Mouse (Mus musculus) forebrain, embryonic 16.5 days (tissue): Measurements from ENCODE around the gene Rem1. TPM values are rescaled to one million over a fixed set of nuclear protein-coding genes. Genes with fewer than 3 reads are reported as not detected.

Source experiments
- ATAC-seq: fragments of 200-750 bp; cut with Nextera tagmentation; 2 replicates; pipeline ENCODE4 v1.8.0; 2017; ENCODE audit warnings: mild to moderate bottlenecking, moderate library complexity
- H3K27ac ChIP-seq: fragments of 300-500 bp; sonication (generic); 2 replicates; pipeline ENCODE4 v1.5.1; 2014; ENCODE audit warnings: low read length, control low read depth
- H3K27me3 ChIP-seq: fragments of 300-500 bp; sonication (generic); replicated peaks from 2 replicates; pipeline ENCODE4 v1.6.1; 2014; ENCODE audit warnings: low read length; ENCODE audit not compliant: control insufficient read depth, insufficient read depth
- H3K36me3 ChIP-seq: fragments of 300-500 bp; sonication (generic); 2 replicates; pipeline ENCODE4 v1.6.1; 2014; ENCODE audit not compliant: control insufficient read depth, insufficient read depth
- H3K4me1 ChIP-seq: fragments of 300-500 bp; sonication (generic); replicated peaks from 2 replicates; pipeline ENCODE4 v1.6.1; 2014; ENCODE audit warnings: low read length; ENCODE audit not compliant: control insufficient read depth, insufficient read depth
- H3K4me2 ChIP-seq: fragments of 300-500 bp; sonication (generic); 2 replicates; pipeline ENCODE4 v1.6.1; 2014; ENCODE audit warnings: mild to moderate bottlenecking, low read length, control low read depth
- H3K4me3 ChIP-seq: fragments of 300-500 bp; sonication (generic); replicated peaks from 2 replicates; pipeline ENCODE4 v1.5.1; 2014; ENCODE audit warnings: mild to moderate bottlenecking, low read length, control low read depth
- H3K9ac ChIP-seq: fragments of 300-500 bp; sonication (generic); replicated peaks from 2 replicates; pipeline ENCODE4 v1.6.1; 2014; ENCODE audit warnings: low read depth, low read length, control low read depth
- H3K9me3 ChIP-seq: fragments of 300-500 bp; sonication (generic); 2 replicates; pipeline ENCODE4 v1.6.1; 2016; ENCODE audit warnings: low read length; ENCODE audit not compliant: control insufficient read depth
- WGBS: fragments of 180-500 bp; shearing (Covaris S2); extraction: QIAGEN DNeasy Blood & Tissue Kit; methylation state at CpG from one replicate; pipeline ENCODE4 v1.1.7; 2014; 5-methylcytosine and 5-hydroxymethylcytosine counted together
- polyA plus RNA-seq: library from polyadenylated mRNA; unstranded; fragments of >200 nt; fragmentation: Nextera tagmentation; extraction: Ambion mirVana; gene quantifications from 2 replicates; pipeline ENCODE4 v1.2.1, GENCODE M21; 2015

Gene Rem1
- polyA plus RNA-seq, 1 experiment from 2014 or later = 0.32 TPM

DNA sequence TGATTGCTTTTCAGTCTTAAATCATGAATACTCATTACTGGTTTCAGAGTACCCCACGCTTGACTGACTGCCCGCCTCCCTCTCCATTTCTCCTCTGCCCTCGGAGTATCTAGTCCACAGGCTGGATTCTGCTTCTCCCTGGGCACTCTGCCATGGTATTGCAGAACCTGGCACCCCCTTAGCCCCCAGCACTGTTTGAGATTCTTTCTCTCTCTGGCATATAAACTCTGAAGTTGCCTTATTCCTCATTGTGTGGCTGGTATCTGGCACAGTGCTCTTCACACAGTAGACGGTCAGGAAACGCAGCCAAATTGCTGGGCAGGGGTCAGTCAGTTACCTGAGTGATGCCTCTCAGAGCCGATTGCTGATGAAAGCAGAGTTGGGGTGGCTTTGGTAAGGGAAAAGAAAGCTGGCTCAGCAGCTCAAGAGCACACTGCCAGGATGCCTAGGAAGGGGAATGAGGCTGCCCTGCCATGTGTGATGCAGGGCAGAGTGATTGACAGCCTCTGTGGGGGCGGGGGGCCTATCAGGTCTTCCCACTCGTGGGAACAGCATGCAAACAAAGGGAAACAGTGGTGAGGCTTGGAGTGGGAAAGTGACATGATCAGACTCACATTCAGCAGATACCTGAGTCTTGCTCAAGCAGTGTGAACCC lies 53.1 kb downstream of the Rem1 start:
- no peaks in the 10 kb centered on the region for H3K27me3 ChIP-seq
- no peak overlapping the region for H3K27ac ChIP-seq
- H3K4me3 ChIP-seq = no peak overlapping the region
- 71% methylated on average over 8 of the region's 8 CpGs for WGBS
- peaks cover 22% of the 10 kb centered on the region for H3K4me1 ChIP-seq
- H3K9ac ChIP-seq = no peak overlapping the region
- H3K4me2 ChIP-seq = no peak overlapping the region
- H3K9me3 ChIP-seq = no peaks in the 10 kb centered on the region
- ATAC-seq = peak; percentile 24
- H3K36me3 ChIP-seq = peaks cover 60% of the 10 kb centered on the region

DNA sequence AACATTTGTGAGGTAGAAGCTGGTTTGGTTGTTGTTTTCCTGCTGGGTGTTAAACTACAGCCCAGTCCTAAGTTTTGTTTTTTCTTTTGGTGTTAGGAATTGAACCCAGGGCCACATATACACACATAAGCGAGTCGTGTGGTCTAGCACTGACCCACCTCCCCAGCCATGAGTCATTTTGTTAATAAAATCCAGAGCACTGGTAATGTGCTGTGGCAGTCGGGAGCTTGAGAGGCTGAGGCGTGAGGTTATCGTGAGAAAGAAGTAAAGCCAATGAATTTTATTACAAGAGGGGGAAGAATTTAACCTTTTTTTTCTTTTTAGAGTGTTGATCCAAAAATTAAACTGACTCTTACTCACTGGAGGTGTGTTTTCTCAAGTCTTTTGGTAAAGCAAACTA lies 56.3 kb downstream of the Rem1 start:
- no peak overlapping the region for H3K4me2 ChIP-seq
- no peak for ATAC-seq
- no peaks in the 10 kb centered on the region for H3K27me3 ChIP-seq
- H3K9me3 ChIP-seq = peaks cover 8% of the 10 kb centered on the region
- peaks cover 22% of the 10 kb centered on the region for H3K4me1 ChIP-seq
- H3K36me3 ChIP-seq = peaks cover 81% of the 10 kb centered on the region
- H3K4me3 ChIP-seq = no peak overlapping the region
- H3K9ac ChIP-seq = no peak overlapping the region
- H3K27ac ChIP-seq = no peak overlapping the region
- WGBS = 94% methylated on average over 5 of the region's 5 CpGs

Other genes with a start within 250 kb of the Rem1 start
- 15.8 and 16.8 TPM in 2 replicates for gene Sox12, start 228.9 kb upstream of the Rem1 start, polyA plus RNA-seq
- 13.3 and 14.1 TPM in 2 replicates for gene Zcchc3, start 211.9 kb upstream of the Rem1 start, polyA plus RNA-seq
- gene 6820408C15Rik, start 211.4 kb upstream of the Rem1 start, polyA plus RNA-seq = 1.4 and 1.9 TPM in 2 replicates
- gene Defb23, start 162.3 kb upstream of the Rem1 start, polyA plus RNA-seq = not detected in 2 replicates
- not detected in 2 replicates for gene Defb20, start 149.9 kb upstream of the Rem1 start, polyA plus RNA-seq
- not detected in 2 replicates for gene Defb22, start 136.8 kb upstream of the Rem1 start, polyA plus RNA-seq
- not detected in 2 replicates for gene Defb26, start 115.3 kb upstream of the Rem1 start, polyA plus RNA-seq
- not detected in 2 replicates for gene Defb28, start 108.7 kb upstream of the Rem1 start, polyA plus RNA-seq
- gene Defb29, start 86.9 kb upstream of the Rem1 start, polyA plus RNA-seq = not detected in 2 replicates
- not detected in 2 replicates for gene Gm17416, start 57.6 kb upstream of the Rem1 start, polyA plus RNA-seq
- not detected in 2 replicates for gene Defb21, start 54.2 kb upstream of the Rem1 start, polyA plus RNA-seq
- not detected in 2 replicates for gene Defb19, start 46.6 kb upstream of the Rem1 start, polyA plus RNA-seq
- gene Defb45, start 27.6 kb upstream of the Rem1 start, polyA plus RNA-seq = not detected in 2 replicates
- not detected in 2 replicates for gene Defb36, start 22.6 kb upstream of the Rem1 start, polyA plus RNA-seq
- not detected in 2 replicates for gene Defb25, start 3.9 kb upstream of the Rem1 start, polyA plus RNA-seq
- 173 and 174 TPM in 2 replicates for gene H13, start 42.5 kb downstream of the Rem1 start, polyA plus RNA-seq
- gene Mcts2, start 60.1 kb downstream of the Rem1 start, polyA plus RNA-seq = 29.3 and 32.8 TPM in 2 replicates
- 22.3 and 26.0 TPM in 2 replicates for gene Id1, start 109.3 kb downstream of the Rem1 start, polyA plus RNA-seq
- 4.7 and 6.0 TPM in 2 replicates for gene Cox4i2, start 127.2 kb downstream of the Rem1 start, polyA plus RNA-seq
- 176 and 188 TPM in 2 replicates for gene Bcl2l1, start 204.8 kb downstream of the Rem1 start, polyA plus RNA-seq
- 40.0 and 49.6 TPM in 2 replicates for gene Tpx2, start 221.0 kb downstream of the Rem1 start, polyA plus RNA-seq